Mouse (Mus musculus): ENCODE results near the gene Cds1.

DNA sequence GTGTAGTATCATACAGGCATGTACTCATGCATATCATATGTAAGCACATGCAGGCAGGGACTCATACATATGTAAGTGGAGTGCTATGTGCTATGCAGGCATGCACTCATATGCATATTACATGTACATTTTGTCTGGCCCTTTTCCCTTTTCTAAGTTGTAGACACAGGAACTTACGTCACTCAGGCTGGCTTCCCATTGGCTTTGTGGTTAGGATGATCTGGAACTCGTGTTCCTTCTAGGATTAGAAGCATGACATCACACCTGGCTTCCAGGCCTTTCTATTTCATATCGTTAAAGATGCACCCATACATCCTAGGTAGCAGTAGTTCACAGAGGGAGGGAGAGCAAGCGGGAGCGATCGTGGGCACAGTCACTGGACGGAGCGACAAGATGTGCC lies 10.3 kb downstream of the Cds1 start:
- TF ChIP-seq FLI1 (IDR thresholded peaks at IDR 0.05; ENCODE audit: low read length) (no peak), GATA1 (IDR thresholded peaks at IDR 0.05; ENCODE audit: borderline replicate concordance, low read length) (no peak)
